Mouse (Mus musculus): ENCODE data around the gene Cnot8. TPM values are rescaled to one million over a fixed set of nuclear protein-coding genes. Genes with fewer than 3 reads are reported as not detected.

Gene Cnot8
- total and polyA plus RNA-seq, 2 experiments from 2014 or later: 80.0 to 88.7 TPM

GRCm38 (mm10) chr11:58072978-58073377 is 31.0 kb upstream of the Cnot8 start:
- DNase-seq (ENCODE audit: low spot score) (no peak), ATAC-seq (ENCODE audit: low FRiP score) (no peak)
- no peak for TF ChIP-seq CTCF (IDR thresholded peaks at IDR 0.05)
- Histone ChIP-seq H3K27ac (ENCODE audit: low read depth, low read length) (no peak overlapping the region), H3K4me1 (ENCODE audit: insufficient read depth, low read length) (no peaks in the 10 kb centered on the region), H3K4me2 (ENCODE audit: low read depth, low read length, poor library complexity, severe bottlenecking) (no peak overlapping the region), H3K9me3 (ENCODE audit: low read length) (no peaks in the 10 kb centered on the region), H3K9ac (replicated peaks; ENCODE audit: low read length, poor library complexity, severe bottlenecking) (no peak overlapping the region), H3K4me3 (ENCODE audit: low read depth, low read length) (no peak overlapping the region), H3K27me3 (ENCODE audit: insufficient read depth, low read length) (no peaks in the 10 kb centered on the region), H3K36me3 (ENCODE audit: insufficient read depth, low read length) (no peaks in the 10 kb centered on the region)
- WGBS: 76% methylated on average over 3 of the region's 3 CpGs

DNA sequence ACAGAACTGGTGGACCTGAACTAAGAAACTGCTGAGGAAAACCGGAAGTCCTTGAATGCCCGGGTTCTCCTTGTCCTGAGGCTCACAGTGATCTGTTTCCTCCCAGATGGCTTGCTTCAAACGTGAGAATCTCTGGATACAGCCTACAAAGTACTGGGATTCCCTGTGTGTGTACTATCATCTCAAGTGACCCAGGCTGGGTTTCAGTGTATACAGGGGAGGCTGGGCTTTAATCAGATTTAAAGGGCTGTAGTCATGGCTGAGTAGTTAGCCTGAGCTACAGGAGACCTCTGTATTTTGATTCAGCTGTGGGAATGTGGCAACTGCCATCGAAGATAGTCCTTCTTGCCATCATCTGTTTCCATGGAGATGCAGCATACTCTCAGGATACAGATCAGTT is 26.7 kb upstream of the Cnot8 start:
- H3K4me2 ChIP-seq (ENCODE audit: low read depth, low read length, poor library complexity, severe bottlenecking): no peak overlapping the region
- WGBS: 63% methylated on average over 4 of the region's 4 CpGs
- no peaks in the 10 kb centered on the region for H3K9me3 ChIP-seq (ENCODE audit: low read length)
- no peak for DNase-seq (ENCODE audit: low spot score)
- H3K4me3 ChIP-seq (ENCODE audit: low read depth, low read length): no peak overlapping the region
- no peaks in the 10 kb centered on the region for H3K36me3 ChIP-seq (ENCODE audit: insufficient read depth, low read length)
- ATAC-seq (ENCODE audit: low FRiP score): no peak
- H3K27ac ChIP-seq (ENCODE audit: low read depth, low read length): no peak overlapping the region
- H3K4me1 ChIP-seq (ENCODE audit: insufficient read depth, low read length): no peaks in the 10 kb centered on the region
- H3K9ac ChIP-seq (replicated peaks; ENCODE audit: low read length, poor library complexity, severe bottlenecking): no peak overlapping the region
- no peak for TF ChIP-seq CTCF (IDR thresholded peaks at IDR 0.05)
- no peaks in the 10 kb centered on the region for H3K27me3 ChIP-seq (ENCODE audit: insufficient read depth, low read length)

GRCm38 (mm10) chr11:58081716-58082115 is 22.2 kb upstream of the Cnot8 start:
- no peak for TF ChIP-seq CTCF (IDR thresholded peaks at IDR 0.05)
- ATAC-seq (ENCODE audit: low FRiP score) (no peak), DNase-seq (ENCODE audit: low spot score) (no peak)
- Histone ChIP-seq H3K27me3 (ENCODE audit: insufficient read depth, low read length) (no peaks in the 10 kb centered on the region), H3K4me2 (ENCODE audit: low read depth, low read length, poor library complexity, severe bottlenecking) (no peak overlapping the region), H3K9ac (replicated peaks; ENCODE audit: low read length, poor library complexity, severe bottlenecking) (no peak overlapping the region), H3K9me3 (ENCODE audit: low read length) (no peaks in the 10 kb centered on the region), H3K27ac (ENCODE audit: low read depth, low read length) (no peak overlapping the region), H3K4me1 (ENCODE audit: insufficient read depth, low read length) (no peaks in the 10 kb centered on the region), H3K4me3 (ENCODE audit: low read depth, low read length) (no peak overlapping the region), H3K36me3 (ENCODE audit: insufficient read depth, low read length) (no peaks in the 10 kb centered on the region)
- 90% methylated on average over 6 of the region's 6 CpGs for WGBS

GRCm38 (mm10) chr11:58092541-58092940 is 11.4 kb upstream of the Cnot8 start:
- Histone ChIP-seq H3K27me3 (ENCODE audit: insufficient read depth, low read length) (no peaks in the 10 kb centered on the region), H3K4me3 (ENCODE audit: low read depth, low read length) (no peak overlapping the region), H3K9ac (replicated peaks; ENCODE audit: low read length, poor library complexity, severe bottlenecking) (no peak overlapping the region), H3K4me1 (ENCODE audit: insufficient read depth, low read length) (no peaks in the 10 kb centered on the region), H3K4me2 (ENCODE audit: low read depth, low read length, poor library complexity, severe bottlenecking) (no peak overlapping the region), H3K36me3 (ENCODE audit: insufficient read depth, low read length) (no peaks in the 10 kb centered on the region), H3K9me3 (ENCODE audit: low read length) (no peaks in the 10 kb centered on the region), H3K27ac (ENCODE audit: low read depth, low read length) (no peak overlapping the region)
- DNase-seq (ENCODE audit: low spot score): no peak
- ATAC-seq (ENCODE audit: low FRiP score): no peak
- WGBS: 82% methylated on average over 4 of the region's 4 CpGs
- no peak for TF ChIP-seq CTCF (IDR thresholded peaks at IDR 0.05)

DNA sequence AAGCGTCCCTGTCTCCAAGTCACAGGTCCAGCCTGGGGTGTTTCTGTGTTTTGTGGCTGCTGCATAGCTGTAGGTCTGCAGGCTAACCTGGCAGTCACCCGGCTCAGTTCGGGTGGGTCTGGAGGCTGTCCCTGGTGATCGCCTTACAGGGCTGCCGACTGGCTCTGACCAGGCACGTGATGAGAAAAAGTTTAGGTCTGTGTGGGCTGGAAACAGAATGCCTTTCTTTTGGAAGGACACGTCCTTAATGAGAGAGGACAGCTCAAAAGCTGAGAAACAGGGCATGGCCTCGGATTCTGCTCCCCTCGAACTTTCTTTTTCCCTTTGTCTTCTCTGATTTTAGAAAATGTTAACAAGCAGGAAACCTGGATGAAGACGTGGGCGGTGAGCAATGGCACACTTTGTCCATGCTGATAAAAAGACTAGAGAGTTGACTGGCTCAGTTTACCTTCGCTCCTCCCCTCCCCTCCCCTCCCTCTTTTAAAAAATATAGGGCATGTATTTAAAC is 10.9 kb upstream of the Cnot8 start, which contains the start of gene Gm12248:
Gm12248 (minus strand) TSS at position 114 of the 508 bp plus-strand sequence.
- H3K4me3 ChIP-seq (ENCODE audit: low read depth, low read length): no peak within 1 kb of the TSS
- no peak for DNase-seq (ENCODE audit: low spot score)
- H3K9ac ChIP-seq (replicated peaks; ENCODE audit: low read length, poor library complexity, severe bottlenecking): no peak within 1 kb of the TSS
- no peak within 1 kb of the TSS for H3K4me2 ChIP-seq (ENCODE audit: low read depth, low read length, poor library complexity, severe bottlenecking)
- H3K27ac ChIP-seq (ENCODE audit: low read depth, low read length): no peak within 1 kb of the TSS
- TF ChIP-seq CTCF (IDR thresholded peaks at IDR 0.05): no peak
- WGBS: 26% methylated on average over 12 of the region's 12 CpGs
- H3K27me3 ChIP-seq (ENCODE audit: insufficient read depth, low read length): no peaks in the 10 kb centered on the region
- H3K36me3 ChIP-seq (ENCODE audit: insufficient read depth, low read length): no peaks in the 10 kb centered on the region
- no peaks in the 10 kb centered on the region for H3K9me3 ChIP-seq (ENCODE audit: low read length)
- no peaks in the 10 kb centered on the region for H3K4me1 ChIP-seq (ENCODE audit: insufficient read depth, low read length)
- no peak for ATAC-seq (ENCODE audit: low FRiP score)

DNA sequence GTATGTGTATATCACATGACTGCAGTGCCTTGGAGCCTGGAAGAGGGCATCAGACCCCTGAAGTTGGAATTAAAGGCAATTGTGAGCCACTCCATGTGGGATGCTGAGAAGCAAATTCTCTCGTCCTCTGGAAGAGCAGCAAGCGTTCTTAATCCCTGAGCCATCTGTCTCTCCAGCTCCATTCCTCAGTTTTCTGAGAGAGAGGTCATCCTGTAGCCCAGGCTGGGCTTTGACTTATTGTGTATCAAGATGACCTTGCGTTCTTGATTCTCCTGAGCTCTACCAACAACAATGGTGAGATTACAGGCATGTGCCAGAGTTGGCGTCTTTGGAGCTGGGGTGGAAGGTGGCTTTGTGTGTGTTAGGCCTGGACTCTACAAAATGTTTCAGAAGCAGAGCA is 9.2 kb upstream of the Cnot8 start:
- ATAC-seq (ENCODE audit: low FRiP score): no peak

More for the DNA sequence above, 9.2 kb upstream of the Cnot8 start:
- 39% methylated on average over 4 of the region's 4 CpGs for WGBS
- peaks cover 7% of the 10 kb centered on the region; the same call in 1 of the 2 replicates for H3K27me3 ChIP-seq (ENCODE audit: insufficient read depth, low read length)
- no peak overlapping the region for H3K27ac ChIP-seq (ENCODE audit: low read depth, low read length)
- H3K9me3 ChIP-seq (ENCODE audit: low read length): no peaks in the 10 kb centered on the region
- no peak overlapping the region for H3K4me3 ChIP-seq (ENCODE audit: low read depth, low read length)
- no peak for TF ChIP-seq CTCF (IDR thresholded peaks at IDR 0.05)
- no peak overlapping the region for H3K9ac ChIP-seq (replicated peaks; ENCODE audit: low read length, poor library complexity, severe bottlenecking)
- no peak overlapping the region for H3K4me2 ChIP-seq (ENCODE audit: low read depth, low read length, poor library complexity, severe bottlenecking)
- no peak for DNase-seq (ENCODE audit: low spot score)
- no peaks in the 10 kb centered on the region for H3K4me1 ChIP-seq (ENCODE audit: insufficient read depth, low read length)
- no peaks in the 10 kb centered on the region for H3K36me3 ChIP-seq (ENCODE audit: insufficient read depth, low read length)

All from midbrain, postnatal 0 days (tissue).